Mouse (Mus musculus): ENCODE measurements around the gene Sugp2. TPM values are rescaled to one million over a fixed set of nuclear protein-coding genes. Genes with fewer than 3 reads are reported as not detected.

Gene Sugp2
- polyA plus RNA-seq, 1 experiment from 2014 or later, result 25.7 TPM

DNA sequence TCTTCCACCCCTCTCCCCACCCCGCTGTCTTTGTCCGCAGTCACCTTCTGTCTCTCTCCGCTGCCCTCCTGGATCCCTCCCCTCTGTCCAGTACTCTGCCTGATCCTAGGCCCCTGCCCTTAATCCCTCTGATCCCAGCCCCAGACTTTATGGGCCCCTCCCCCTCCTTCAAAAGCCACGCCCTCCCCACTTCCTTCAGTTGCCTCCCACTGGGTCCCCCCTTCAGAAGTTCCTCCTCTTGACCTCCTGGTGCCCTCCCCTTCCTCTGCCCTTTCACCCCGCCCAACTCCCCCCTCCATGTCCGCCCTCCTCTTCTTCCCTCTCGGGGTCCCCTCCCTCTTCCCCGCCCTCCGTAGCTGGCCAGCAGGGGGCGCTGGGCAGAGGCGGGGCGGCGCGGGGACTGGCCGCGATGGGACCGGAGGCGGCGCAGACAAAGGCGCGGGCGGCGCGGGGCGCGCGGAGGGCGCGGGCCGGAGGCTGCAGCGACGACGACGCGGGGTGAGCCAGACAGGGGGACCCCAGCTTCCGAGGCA lies 48.6 kb downstream of the Sugp2 start, which contains the start of gene Homer3:
Gene Homer3, plus strand, starts transcription at position 225 of the 533 bp plus-strand sequence.
- peak within 1 kb of the TSS; percentile 79 for H3K27ac ChIP-seq (ENCODE audit: low read length)
- H3K36me3 ChIP-seq (ENCODE audit: control insufficient read depth, insufficient read depth), result peaks cover 27% of the 10 kb centered on the region
- H3K9me3 ChIP-seq (replicated peaks; ENCODE audit: control insufficient read depth, low read length), result 0 out of 2 replicates have a peak, but pooled peaks cover 5% of the 10 kb centered on the region
- H3K4me3 ChIP-seq (ENCODE audit: low read length), result peak within 1 kb of the TSS; percentile 82
- WGBS, result under 1% methylated on average over 36 of the region's 36 CpGs
- peak within 1 kb of the TSS; percentile 79 for H3K4me2 ChIP-seq (ENCODE audit: low read depth, low read length)
- ATAC-seq (replicated peaks; ENCODE audit: extremely low read depth, insufficient read depth, low FRiP score), result peak; percentile 85
- H3K27me3 ChIP-seq (ENCODE audit: control insufficient read depth, insufficient read depth, low read length), result no peaks in the 10 kb centered on the region
- peak within 1 kb of the TSS; percentile 97 for H3K9ac ChIP-seq (ENCODE audit: low read length)
- peaks cover 24% of the 10 kb centered on the region for H3K4me1 ChIP-seq (ENCODE audit: control insufficient read depth, insufficient read depth, low read length)

DNA sequence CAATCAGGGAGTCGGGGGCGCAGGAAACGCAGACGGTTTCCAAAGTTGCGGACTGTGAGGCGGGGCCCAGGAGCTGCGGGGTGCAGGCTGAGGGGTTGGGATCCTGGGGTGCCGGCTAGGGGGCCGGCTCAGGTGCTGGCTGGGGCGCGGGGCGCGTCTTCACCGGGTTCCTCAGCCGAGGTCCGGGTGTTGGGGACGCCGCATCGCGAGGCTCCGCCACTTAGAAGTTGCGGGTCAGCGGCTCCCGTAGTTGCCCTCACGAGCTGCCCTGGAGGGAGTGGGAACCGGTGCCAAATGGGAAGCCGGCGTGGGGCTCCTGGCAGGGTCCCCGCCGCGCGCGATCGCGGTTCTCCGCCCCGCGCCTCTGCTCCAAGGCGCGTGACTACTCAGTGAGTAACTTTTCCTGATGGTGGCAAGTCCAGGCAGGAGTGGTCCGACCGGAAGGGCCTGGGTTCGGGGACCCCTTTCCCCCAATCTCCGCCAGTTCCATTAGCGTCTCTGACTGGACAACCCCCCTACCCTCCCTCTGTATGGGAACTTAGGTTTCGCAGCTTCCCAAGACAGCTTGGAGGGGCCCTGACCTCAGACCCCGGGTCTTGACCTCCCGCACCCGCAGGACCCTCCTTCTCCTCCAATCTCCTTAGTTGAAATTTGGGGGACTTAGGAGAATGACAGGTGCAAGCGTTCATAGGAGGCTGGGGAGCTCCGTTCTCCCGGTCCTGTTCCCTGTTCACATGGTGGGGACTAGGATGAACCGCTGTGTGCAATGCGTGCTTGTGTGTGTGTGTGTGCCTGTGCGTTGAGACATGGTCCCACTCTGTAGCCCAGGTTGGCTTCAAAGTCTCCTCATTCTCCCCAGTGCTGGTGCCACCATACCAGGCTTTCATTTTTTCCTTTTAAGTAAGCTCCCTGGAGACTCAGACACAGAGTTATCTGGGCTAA lies 49.4 kb downstream of the Sugp2 start:
- H3K4me1 ChIP-seq (ENCODE audit: control insufficient read depth, insufficient read depth, low read length), result peaks cover 22% of the 10 kb centered on the region
- WGBS, result 2% methylated on average over 55 of the region's 55 CpGs

GRCm38 (mm10) chr8:70284421-70284820 lies 50.4 kb downstream of the Sugp2 start:
- Histone ChIP-seq H3K36me3 (ENCODE audit: control insufficient read depth, insufficient read depth) (peaks cover 33% of the 10 kb centered on the region), H3K27me3 (ENCODE audit: control insufficient read depth, insufficient read depth, low read length) (no peaks in the 10 kb centered on the region), H3K9ac (ENCODE audit: low read length) (no peak overlapping the region), H3K27ac (ENCODE audit: low read length) (no peak overlapping the region), H3K4me3 (ENCODE audit: low read length) (no peak overlapping the region), H3K9me3 (replicated peaks; ENCODE audit: control insufficient read depth, low read length) (0 out of 2 replicates have a peak, but pooled peaks cover 5% of the 10 kb centered on the region), H3K4me2 (ENCODE audit: low read depth, low read length) (no peak overlapping the region), H3K4me1 (ENCODE audit: control insufficient read depth, insufficient read depth, low read length) (peaks cover 13% of the 10 kb centered on the region)
- ATAC-seq (replicated peaks; ENCODE audit: extremely low read depth, insufficient read depth, low FRiP score), result no peak
- 72% methylated on average over 5 of the region's 5 CpGs for WGBS

More for the DNA sequence above, 49.4 kb downstream of the Sugp2 start:
- peak overlapping the region; percentile 82 for H3K4me3 ChIP-seq (ENCODE audit: low read length)
- no peaks in the 10 kb centered on the region for H3K27me3 ChIP-seq (ENCODE audit: control insufficient read depth, insufficient read depth, low read length)
- H3K4me2 ChIP-seq (ENCODE audit: low read depth, low read length), result peak overlapping the region; percentile 79
- peak overlapping the region; percentile 97 for H3K9ac ChIP-seq (ENCODE audit: low read length)
- 0 out of 2 replicates have a peak, but pooled peaks cover 5% of the 10 kb centered on the region for H3K9me3 ChIP-seq (replicated peaks; ENCODE audit: control insufficient read depth, low read length)
- peaks cover 31% of the 10 kb centered on the region for H3K36me3 ChIP-seq (ENCODE audit: control insufficient read depth, insufficient read depth)
- H3K27ac ChIP-seq (ENCODE audit: low read length), result peak overlapping the region; percentile 79
- ATAC-seq (replicated peaks; ENCODE audit: extremely low read depth, insufficient read depth, low FRiP score), result peak; percentile 31

GRCm38 (mm10) chr8:70285304-70285703 lies 51.3 kb downstream of the Sugp2 start:
- no peak overlapping the region for H3K4me2 ChIP-seq (ENCODE audit: low read depth, low read length)
- H3K4me1 ChIP-seq (ENCODE audit: control insufficient read depth, insufficient read depth, low read length), result peaks cover 10% of the 10 kb centered on the region
- H3K36me3 ChIP-seq (ENCODE audit: control insufficient read depth, insufficient read depth), result peaks cover 37% of the 10 kb centered on the region
- H3K9ac ChIP-seq (ENCODE audit: low read length), result no peak overlapping the region
- no peaks in the 10 kb centered on the region for H3K27me3 ChIP-seq (ENCODE audit: control insufficient read depth, insufficient read depth, low read length)
- WGBS, result 93% methylated on average over 15 of the region's 15 CpGs
- no peak for ATAC-seq (replicated peaks; ENCODE audit: extremely low read depth, insufficient read depth, low FRiP score)
- H3K27ac ChIP-seq (ENCODE audit: low read length), result no peak overlapping the region
- no peak overlapping the region for H3K4me3 ChIP-seq (ENCODE audit: low read length)
- 0 out of 2 replicates have a peak, but pooled peaks cover 5% of the 10 kb centered on the region for H3K9me3 ChIP-seq (replicated peaks; ENCODE audit: control insufficient read depth, low read length)

DNA sequence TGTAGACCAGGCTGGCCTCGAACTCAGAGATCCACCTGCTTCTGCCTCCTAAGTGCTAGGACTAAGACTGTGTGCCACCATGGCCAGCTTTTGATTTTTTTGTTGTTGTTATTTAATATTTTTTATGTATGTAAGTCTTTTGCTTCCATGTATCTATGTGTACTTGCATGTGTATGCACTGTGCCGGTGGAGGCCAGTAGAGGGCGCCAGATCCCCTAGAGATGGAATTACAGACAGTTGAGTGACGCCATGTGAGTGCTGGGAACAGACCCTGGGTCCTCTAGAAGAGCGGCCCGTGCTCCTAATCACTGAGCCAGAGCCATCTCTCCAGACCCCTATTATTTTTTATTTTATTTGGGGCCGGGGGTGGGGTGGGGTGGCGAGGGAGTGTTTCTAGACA lies 52.7 kb downstream of the Sugp2 start:
- Histone ChIP-seq H3K4me3 (ENCODE audit: low read length) (no peak overlapping the region), H3K9me3 (replicated peaks; ENCODE audit: control insufficient read depth, low read length) (0 out of 2 replicates have a peak, but pooled peaks cover 5% of the 10 kb centered on the region), H3K4me1 (ENCODE audit: control insufficient read depth, insufficient read depth, low read length) (peaks cover 5% of the 10 kb centered on the region; the same call in 1 of the 2 replicates), H3K27ac (ENCODE audit: low read length) (no peak overlapping the region), H3K27me3 (ENCODE audit: control insufficient read depth, insufficient read depth, low read length) (no peaks in the 10 kb centered on the region), H3K9ac (ENCODE audit: low read length) (no peak overlapping the region), H3K36me3 (ENCODE audit: control insufficient read depth, insufficient read depth) (peaks cover 49% of the 10 kb centered on the region), H3K4me2 (ENCODE audit: low read depth, low read length) (no peak overlapping the region)
- 85% methylated on average over 8 of the region's 8 CpGs for WGBS
- no peak for ATAC-seq (replicated peaks; ENCODE audit: extremely low read depth, insufficient read depth, low FRiP score)

- H3K27ac ChIP-seq (ENCODE audit: low read length), result no peak overlapping the region
- 60% methylated on average over 5 of the region's 5 CpGs for WGBS
- H3K27me3 ChIP-seq (ENCODE audit: control insufficient read depth, insufficient read depth, low read length), result no peaks in the 10 kb centered on the region
- no peaks in the 10 kb centered on the region for H3K4me1 ChIP-seq (ENCODE audit: control insufficient read depth, insufficient read depth, low read length)
- H3K9ac ChIP-seq (ENCODE audit: low read length), result no peak overlapping the region
- H3K9me3 ChIP-seq (replicated peaks; ENCODE audit: control insufficient read depth, low read length), result no peaks in the 10 kb centered on the region
- no peak overlapping the region for H3K4me3 ChIP-seq (ENCODE audit: low read length)
- H3K36me3 ChIP-seq (ENCODE audit: control insufficient read depth, insufficient read depth), result peaks cover 56% of the 10 kb centered on the region
- ATAC-seq (replicated peaks; ENCODE audit: extremely low read depth, insufficient read depth, low FRiP score), result no peak
- H3K4me2 ChIP-seq (ENCODE audit: low read depth, low read length), result no peak overlapping the region
Observed at GRCm38 (mm10) chr8:70293988-70294405, 60.0 kb downstream of the Sugp2 start.

DNA sequence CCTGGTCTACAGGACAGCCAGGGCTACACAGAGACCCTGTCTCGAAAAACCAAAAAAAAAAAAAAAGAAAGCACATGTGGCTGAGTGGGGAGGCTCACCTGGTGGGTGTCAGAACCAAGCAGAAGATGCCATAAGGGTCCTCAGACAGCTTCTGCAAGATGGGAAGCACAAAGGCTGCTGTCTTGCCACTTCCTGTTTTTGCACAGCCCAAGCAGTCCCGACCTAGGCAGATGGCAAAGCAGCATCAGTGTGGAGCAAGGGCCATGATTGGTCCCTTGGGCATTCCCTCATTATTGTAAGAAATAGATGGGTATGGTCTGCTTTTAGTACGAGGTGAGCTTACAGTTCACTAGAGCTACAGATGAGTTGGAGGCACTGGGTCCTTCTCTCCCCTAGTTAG lies 66.9 kb downstream of the Sugp2 start:
- H3K4me1 ChIP-seq (ENCODE audit: control insufficient read depth, insufficient read depth, low read length), result peaks cover 18% of the 10 kb centered on the region
- no peak overlapping the region for H3K4me2 ChIP-seq (ENCODE audit: low read depth, low read length)
- WGBS, result 77% methylated on average over 3 of the region's 3 CpGs
- H3K9me3 ChIP-seq (replicated peaks; ENCODE audit: control insufficient read depth, low read length), result no peaks in the 10 kb centered on the region
- ATAC-seq (replicated peaks; ENCODE audit: extremely low read depth, insufficient read depth, low FRiP score), result no peak
- H3K36me3 ChIP-seq (ENCODE audit: control insufficient read depth, insufficient read depth), result peaks cover 25% of the 10 kb centered on the region
- no peak overlapping the region for H3K4me3 ChIP-seq (ENCODE audit: low read length)
- no peak overlapping the region for H3K27ac ChIP-seq (ENCODE audit: low read length)
- no peak overlapping the region for H3K9ac ChIP-seq (ENCODE audit: low read length)
- no peaks in the 10 kb centered on the region for H3K27me3 ChIP-seq (ENCODE audit: control insufficient read depth, insufficient read depth, low read length)

DNA sequence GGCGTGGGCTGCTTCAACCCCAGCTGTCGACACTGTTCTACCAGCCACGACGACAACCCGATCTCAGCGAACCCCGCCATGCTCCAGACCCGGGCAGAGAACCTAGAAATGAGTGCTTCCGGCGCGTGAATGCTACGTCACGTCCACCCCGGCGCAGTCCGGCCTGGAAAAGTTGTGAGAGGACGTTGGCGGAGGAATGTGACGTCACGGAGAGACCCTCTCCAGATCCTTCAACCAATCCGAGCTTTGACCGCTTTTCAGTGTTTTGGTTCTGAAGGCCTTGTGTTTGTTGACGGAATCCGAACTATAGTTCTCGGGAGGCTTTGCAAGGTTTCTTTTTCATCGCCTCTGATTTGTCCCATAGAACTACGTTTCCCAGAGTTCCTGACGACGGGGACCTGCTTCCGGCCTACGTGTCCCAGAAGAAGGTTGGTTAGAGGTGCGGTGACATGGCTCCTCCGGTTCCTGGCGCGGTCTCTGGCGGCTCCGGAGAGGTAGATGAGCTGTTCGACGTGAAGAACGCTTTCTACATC lies 68.4 kb downstream of the Sugp2 start, which contains the start of the genes Ddx49 and Cope:
Gene Ddx49, minus strand, starts transcription at position 132 of the 533 bp plus-strand sequence.
Gene Cope, plus strand, starts transcription at position 161 of the 533 bp plus-strand sequence.
- peaks cover 26% of the 10 kb centered on the region for H3K36me3 ChIP-seq (ENCODE audit: control insufficient read depth, insufficient read depth)
- no peaks in the 10 kb centered on the region for H3K9me3 ChIP-seq (replicated peaks; ENCODE audit: control insufficient read depth, low read length)
- peak within 1 kb of the TSS; percentile 93 for H3K9ac ChIP-seq (ENCODE audit: low read length)
- peaks cover 18% of the 10 kb centered on the region for H3K4me1 ChIP-seq (ENCODE audit: control insufficient read depth, insufficient read depth, low read length)
- no peaks in the 10 kb centered on the region for H3K27me3 ChIP-seq (ENCODE audit: control insufficient read depth, insufficient read depth, low read length)
- H3K27ac ChIP-seq (ENCODE audit: low read length), result peak within 1 kb of the TSS; percentile 86
- H3K4me3 ChIP-seq (ENCODE audit: low read length), result peak within 1 kb of the TSS; percentile 99
- ATAC-seq (replicated peaks; ENCODE audit: extremely low read depth, insufficient read depth, low FRiP score), result peak; percentile 90
- H3K4me2 ChIP-seq (ENCODE audit: low read depth, low read length), result peak within 1 kb of the TSS; percentile 97
- WGBS, result under 1% methylated on average over 40 of the region's 40 CpGs
